Mouse (Mus musculus): ENCODE measurements around the gene Cdc5l.

DNA sequence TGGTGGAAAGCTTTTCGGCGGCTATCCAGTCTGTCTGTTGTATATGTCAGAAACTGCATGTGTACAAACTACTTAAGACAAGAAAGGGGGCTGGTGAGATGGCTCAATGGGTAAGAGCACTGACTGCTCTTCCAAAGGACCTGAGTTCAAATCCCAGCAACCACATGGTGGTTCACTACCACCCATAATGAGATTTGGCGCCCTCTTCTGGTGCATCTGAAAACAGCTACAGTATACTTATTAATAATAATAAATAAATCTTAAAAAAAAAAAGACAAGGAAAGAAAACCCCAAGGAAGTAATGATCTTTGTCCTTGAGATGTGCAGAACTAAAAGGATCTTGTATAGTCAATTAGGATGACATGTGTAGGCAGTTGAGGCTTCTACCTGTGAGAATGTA is 36.0 kb downstream of the Cdc5l start:
- TF ChIP-seq CTCF (IDR thresholded peaks at IDR 0.05), result peak; percentile 53
- TF ChIP-seq EP300 (IDR thresholded peaks at IDR 0.05; ENCODE audit: insufficient read depth, low read depth, low read length), result no peak
- no peak for TF ChIP-seq POLR2A (IDR thresholded peaks at IDR 0.05; ENCODE audit: insufficient read depth, low read depth, low read length)

Data from heart, adult 2 months (tissue).